Mouse (Mus musculus): ENCODE data around the gene Gng5. TPM values are rescaled to one million over a fixed set of nuclear protein-coding genes. Genes with fewer than 3 reads are reported as not detected.

Gng5 gene
- total RNA-seq, 2 experiments from 2014 or later = 62.6 to 119 TPM

DNA sequence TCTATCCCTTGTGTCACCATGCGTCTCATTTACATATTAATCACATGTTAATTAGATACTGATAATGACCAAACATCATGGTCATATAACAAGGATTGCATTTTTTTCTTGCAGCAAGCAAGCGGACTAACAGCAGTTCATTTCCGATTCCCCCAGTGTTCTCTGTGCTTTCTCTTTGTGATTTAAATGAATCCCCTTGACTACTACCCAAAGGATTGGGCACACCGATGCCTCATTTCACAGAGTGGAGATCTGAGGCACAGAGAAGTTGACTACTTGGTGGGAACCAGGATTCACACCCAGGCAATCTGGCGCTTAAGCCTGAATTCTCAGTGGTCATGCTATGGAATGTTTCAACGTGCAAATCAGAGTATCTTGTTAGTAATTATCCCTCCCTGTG lies 35.4 kb downstream of the Gng5 start:
- ATAC-seq (replicated peaks; ENCODE audit: low FRiP score, poor library complexity, severe bottlenecking) = no peak

DNA sequence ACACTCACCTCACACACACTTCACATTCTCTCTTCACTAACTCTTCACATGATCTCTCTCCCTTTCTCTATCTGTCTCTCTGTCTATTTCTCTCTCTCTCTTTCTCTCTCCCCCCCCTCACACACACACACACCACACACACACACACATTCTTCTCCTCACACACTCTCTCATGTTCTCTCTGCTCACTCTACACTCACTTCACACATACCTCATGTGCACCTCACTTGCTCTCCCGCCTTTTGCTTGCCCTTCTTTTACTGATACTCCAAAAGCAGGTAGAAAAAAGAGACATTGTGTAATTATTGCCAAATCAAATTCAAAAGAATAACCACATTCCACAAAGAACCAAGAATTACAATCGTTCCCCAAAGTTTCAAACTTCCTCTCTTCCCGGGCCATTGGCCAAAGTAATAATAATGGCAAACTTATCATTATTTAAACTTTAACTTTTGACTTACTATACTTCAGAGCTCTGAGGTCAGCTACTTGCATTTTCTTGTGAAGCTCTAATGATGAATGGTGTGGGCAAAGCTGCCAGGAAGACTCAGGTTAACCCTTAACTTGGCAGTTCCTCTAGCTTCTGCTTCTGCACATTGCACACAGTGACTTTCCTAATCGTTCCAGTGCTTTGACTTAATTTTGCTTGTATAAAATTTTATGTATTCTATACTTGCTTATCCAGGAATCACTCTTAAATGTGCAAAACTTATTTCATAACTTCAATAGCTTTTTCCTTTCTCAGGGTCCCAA lies 41.1 kb downstream of the Gng5 start:
- ATAC-seq (replicated peaks; ENCODE audit: low FRiP score, poor library complexity, severe bottlenecking) = no peak

DNA sequence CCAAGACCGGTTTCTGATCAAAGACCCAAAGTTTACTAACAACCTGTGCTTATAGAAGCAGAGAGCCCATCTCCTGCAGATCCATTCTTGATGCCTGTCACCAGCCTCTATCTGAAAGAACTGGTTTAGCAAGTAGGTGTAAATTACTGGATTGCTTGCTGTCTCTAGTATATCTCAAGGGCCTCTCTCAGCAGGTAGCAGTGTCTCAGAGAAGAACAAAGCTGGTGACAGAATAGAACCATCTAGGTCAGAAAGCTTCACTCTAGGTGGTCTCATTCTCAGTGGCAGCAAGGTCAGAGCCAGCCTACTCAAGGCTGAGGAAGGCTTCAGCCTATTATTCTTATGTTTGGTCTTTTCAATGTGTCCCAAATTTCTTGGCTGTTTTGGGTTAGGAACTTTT lies 44.0 kb downstream of the Gng5 start:
- ATAC-seq (replicated peaks; ENCODE audit: low FRiP score, poor library complexity, severe bottlenecking) = no peak

DNA sequence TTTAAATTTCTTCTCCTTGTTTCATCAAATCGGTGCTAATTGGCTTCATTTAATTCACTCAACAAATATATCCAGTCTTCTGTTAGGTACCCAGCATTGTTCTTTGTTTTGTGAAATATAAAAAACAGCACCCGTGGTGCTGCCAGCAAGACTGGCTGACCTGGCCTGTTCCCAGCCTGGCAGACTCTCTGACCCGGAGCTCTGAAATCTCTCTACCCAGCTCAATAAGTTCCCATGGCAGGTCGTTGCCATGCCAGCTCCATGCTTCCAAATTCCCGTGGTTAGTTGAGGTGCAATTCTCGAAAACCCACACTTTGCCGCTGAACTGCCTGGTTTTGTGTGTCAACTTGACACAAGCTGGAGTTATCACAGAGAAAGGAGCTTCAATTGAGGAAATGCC lies 55.2 kb downstream of the Gng5 start:
- no peak for ATAC-seq (replicated peaks; ENCODE audit: low FRiP score, poor library complexity, severe bottlenecking)

Other genes with a start within 250 kb of the Gng5 start
- gene Ssx2ip, start 95.2 kb upstream of the Gng5 start, total RNA-seq (2015; ENCODE audit: low replicate concordance) = 52.4 and 68.1 TPM in 2 replicates
- 100 and 129 TPM in 2 replicates for gene Ssx2ip, start 95.2 kb upstream of the Gng5 start, total RNA-seq (2017; ENCODE audit: low replicate concordance)
- 4.3 and 5.4 TPM in 2 replicates for gene Ctbs, start 50.0 kb upstream of the Gng5 start, total RNA-seq (2015; ENCODE audit: low replicate concordance)
- gene Ctbs, start 50.0 kb upstream of the Gng5 start, total RNA-seq (2017; ENCODE audit: low replicate concordance) = 0.53 and 0.64 TPM in 2 replicates
- gene Spata1, start 54 bp upstream of the Gng5 start, total RNA-seq (2015; ENCODE audit: low replicate concordance) = 2.9 TPM in 1 of 2 replicates, not detected in the other
- gene Spata1, start 54 bp upstream of the Gng5 start, total RNA-seq (2017; ENCODE audit: low replicate concordance) = 2.2 and 2.5 TPM in 2 replicates
- 28.1 and 44.0 TPM in 2 replicates for gene Rpf1, start 21.6 kb downstream of the Gng5 start, total RNA-seq (2015; ENCODE audit: low replicate concordance)
- gene Rpf1, start 21.6 kb downstream of the Gng5 start, total RNA-seq (2017; ENCODE audit: low replicate concordance) = 23.9 and 25.3 TPM in 2 replicates
- not detected in 2 replicates for gene Uox, start 70.6 kb downstream of the Gng5 start, total RNA-seq (2015; ENCODE audit: low replicate concordance)
- not detected in 2 replicates for gene Uox, start 70.6 kb downstream of the Gng5 start, total RNA-seq (2017; ENCODE audit: low replicate concordance)
- gene Dnase2b, start 115.8 kb downstream of the Gng5 start, total RNA-seq (2015; ENCODE audit: low replicate concordance) = not detected in 2 replicates
- gene Dnase2b, start 115.8 kb downstream of the Gng5 start, total RNA-seq (2017; ENCODE audit: low replicate concordance) = not detected in 2 replicates
- not detected in 2 replicates for gene 4930503B20Rik, start 151.5 kb downstream of the Gng5 start, total RNA-seq (2015; ENCODE audit: low replicate concordance)
- 0.39 TPM in 1 of 2 replicates, not detected in the other for gene 4930503B20Rik, start 151.5 kb downstream of the Gng5 start, total RNA-seq (2017; ENCODE audit: low replicate concordance)
- gene Samd13, start 185.8 kb downstream of the Gng5 start, total RNA-seq (2015; ENCODE audit: low replicate concordance) = 5.4 TPM in 1 of 2 replicates, not detected in the other
- not detected in 2 replicates for gene Samd13, start 185.8 kb downstream of the Gng5 start, total RNA-seq (2017; ENCODE audit: low replicate concordance)